Mouse (Mus musculus): ENCODE data around the gene Cog2. TPM values are rescaled to one million over a fixed set of nuclear protein-coding genes. Genes with fewer than 3 reads are reported as not detected.

Cog2 gene
- total RNA-seq, 1 experiment = 31.4 TPM

DNA sequence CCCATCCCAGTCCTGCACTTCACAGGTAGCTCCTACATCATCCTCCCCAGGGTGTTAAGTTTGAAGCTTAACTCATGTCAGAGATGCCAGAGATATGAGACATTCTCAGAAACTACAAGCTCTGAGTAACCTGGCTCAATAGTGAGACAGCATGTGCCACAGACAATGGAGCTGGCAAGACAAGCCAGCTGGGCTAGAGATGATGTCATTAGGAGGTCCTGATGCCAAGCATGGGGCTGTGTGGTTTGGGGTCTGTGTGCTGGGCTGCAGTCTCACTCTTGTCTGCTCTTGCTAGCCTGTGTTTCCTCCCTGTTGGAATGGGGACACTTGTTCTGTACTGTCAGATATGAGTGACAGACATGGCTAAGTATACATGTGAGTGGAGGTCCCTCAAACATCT lies 14.9 kb upstream of the Cog2 start:
- Histone ChIP-seq H3K36me3 (ENCODE audit: control insufficient read depth, insufficient read depth, low read length, poor library complexity, severe bottlenecking) (no peaks in the 10 kb centered on the region), H3K9ac (ENCODE audit: insufficient read depth, low read depth, low read length, poor library complexity, severe bottlenecking) (no peak overlapping the region), H3K27ac (ENCODE audit: insufficient read depth, low read depth, low read length, poor library complexity, severe bottlenecking) (no peak overlapping the region), H3K9me3 (ENCODE audit: control insufficient read depth, insufficient read depth, low read depth, low read length) (no peaks in the 10 kb centered on the region), H3K4me1 (ENCODE audit: control insufficient read depth in 2 of 2, insufficient read depth in 2 of 2, low read length in 2 of 2, poor library complexity in 1 of 2) (no peaks in the 10 kb centered on the region), H3K4me3 (ENCODE audit: insufficient read depth in 1 of 2, low read depth in 1 of 2, low read length in 2 of 2, poor library complexity in 1 of 2, severe bottlenecking in 1 of 2) (no peak overlapping the region)
- DNase-seq (ENCODE audit: low read depth, low spot score) = no peak
- in situ Hi-C loops (cut with MboI; ENCODE audit: low sequenced_read_pairs in 2 of 2, unreplicated experiment in 2 of 2) = no loop called here
- no peak for TF ChIP-seq HCFC1 (IDR thresholded peaks at IDR 0.05; ENCODE audit: borderline replicate concordance, insufficient read depth, low read length)
- TF ChIP-seq ZC3H11A (IDR thresholded peaks at IDR 0.05; ENCODE audit: borderline replicate concordance, low read depth, low read length) = no peak
- no peak for TF ChIP-seq ZNF384 (IDR thresholded peaks at IDR 0.05; ENCODE audit: low read depth, low read length)
- TF ChIP-seq MAFK (IDR thresholded peaks at IDR 0.05; ENCODE audit: insufficient read depth, low read depth, low read length) = no peak
- no peak for TF ChIP-seq CHD2 (IDR thresholded peaks at IDR 0.05; ENCODE audit: low read depth, low read length)

GRCm38 (mm10) chr8:124507572-124508320 lies 12.8 kb upstream of the Cog2 start:
- Histone ChIP-seq H3K9ac (ENCODE audit: insufficient read depth, low read depth, low read length, poor library complexity, severe bottlenecking) (no peak overlapping the region), H3K4me3 (ENCODE audit: insufficient read depth in 1 of 2, low read depth in 1 of 2, low read length in 2 of 2, poor library complexity in 1 of 2, severe bottlenecking in 1 of 2) (no peak overlapping the region), H3K27ac (ENCODE audit: insufficient read depth, low read depth, low read length, poor library complexity, severe bottlenecking) (no peak overlapping the region), H3K9me3 (ENCODE audit: control insufficient read depth, insufficient read depth, low read depth, low read length) (no peaks in the 10 kb centered on the region), H3K4me1 (ENCODE audit: control insufficient read depth in 2 of 2, insufficient read depth in 2 of 2, low read length in 2 of 2, poor library complexity in 1 of 2) (no peaks in the 10 kb centered on the region), H3K36me3 (ENCODE audit: control insufficient read depth, insufficient read depth, low read length, poor library complexity, severe bottlenecking) (no peaks in the 10 kb centered on the region)
- TF ChIP-seq CHD2 (IDR thresholded peaks at IDR 0.05; ENCODE audit: low read depth, low read length) = no peak
- TF ChIP-seq ZC3H11A (IDR thresholded peaks at IDR 0.05; ENCODE audit: borderline replicate concordance, low read depth, low read length) = no peak
- no peak for TF ChIP-seq MAFK (IDR thresholded peaks at IDR 0.05; ENCODE audit: insufficient read depth, low read depth, low read length)
- TF ChIP-seq ZNF384 (IDR thresholded peaks at IDR 0.05; ENCODE audit: low read depth, low read length) = no peak
- TF ChIP-seq HCFC1 (IDR thresholded peaks at IDR 0.05; ENCODE audit: borderline replicate concordance, insufficient read depth, low read length) = no peak
- in situ Hi-C loops (cut with MboI; ENCODE audit: low sequenced_read_pairs in 2 of 2, unreplicated experiment in 2 of 2) = no loop called here
- DNase-seq (ENCODE audit: low read depth, low spot score) = no peak

- Histone ChIP-seq H3K9me3 (ENCODE audit: control insufficient read depth, insufficient read depth, low read depth, low read length) (no peaks in the 10 kb centered on the region), H3K4me3 (ENCODE audit: insufficient read depth in 1 of 2, low read depth in 1 of 2, low read length in 2 of 2, poor library complexity in 1 of 2, severe bottlenecking in 1 of 2) (no peak overlapping the region), H3K4me1 (ENCODE audit: control insufficient read depth in 2 of 2, insufficient read depth in 2 of 2, low read length in 2 of 2, poor library complexity in 1 of 2) (no peaks in the 10 kb centered on the region), H3K36me3 (ENCODE audit: control insufficient read depth, insufficient read depth, low read length, poor library complexity, severe bottlenecking) (no peaks in the 10 kb centered on the region), H3K27ac (ENCODE audit: insufficient read depth, low read depth, low read length, poor library complexity, severe bottlenecking) (no peak overlapping the region), H3K9ac (ENCODE audit: insufficient read depth, low read depth, low read length, poor library complexity, severe bottlenecking) (no peak overlapping the region)
- in situ Hi-C loops (cut with MboI; ENCODE audit: low sequenced_read_pairs in 2 of 2, unreplicated experiment in 2 of 2) = no loop called here
- TF ChIP-seq HCFC1 (IDR thresholded peaks at IDR 0.05; ENCODE audit: borderline replicate concordance, insufficient read depth, low read length) (no peak), ZNF384 (IDR thresholded peaks at IDR 0.05; ENCODE audit: low read depth, low read length) (no peak), CHD2 (IDR thresholded peaks at IDR 0.05; ENCODE audit: low read depth, low read length) (no peak), ZC3H11A (IDR thresholded peaks at IDR 0.05; ENCODE audit: borderline replicate concordance, low read depth, low read length) (no peak), MAFK (IDR thresholded peaks at IDR 0.05; ENCODE audit: insufficient read depth, low read depth, low read length) (no peak)
- no peak for DNase-seq (ENCODE audit: low read depth, low spot score)
Measured at GRCm38 (mm10) chr8:124508321-124508695, 12.3 kb upstream of the Cog2 start.

- no peak for DNase-seq (ENCODE audit: low read depth, low spot score)
- no peak for TF ChIP-seq ZC3H11A (IDR thresholded peaks at IDR 0.05; ENCODE audit: borderline replicate concordance, low read depth, low read length)
- TF ChIP-seq CHD2 (IDR thresholded peaks at IDR 0.05; ENCODE audit: low read depth, low read length) = no peak
- TF ChIP-seq HCFC1 (IDR thresholded peaks at IDR 0.05; ENCODE audit: borderline replicate concordance, insufficient read depth, low read length) = no peak
- no peak for TF ChIP-seq MAFK (IDR thresholded peaks at IDR 0.05; ENCODE audit: insufficient read depth, low read depth, low read length)
- no peak for TF ChIP-seq ZNF384 (IDR thresholded peaks at IDR 0.05; ENCODE audit: low read depth, low read length)
- no peak overlapping the region for H3K4me3 ChIP-seq (ENCODE audit: insufficient read depth in 1 of 2, low read depth in 1 of 2, low read length in 2 of 2, poor library complexity in 1 of 2, severe bottlenecking in 1 of 2)
- in situ Hi-C loops (cut with MboI; ENCODE audit: low sequenced_read_pairs in 2 of 2, unreplicated experiment in 2 of 2) = no loop called here
- no peak overlapping the region for H3K9ac ChIP-seq (ENCODE audit: insufficient read depth, low read depth, low read length, poor library complexity, severe bottlenecking)
- H3K4me1 ChIP-seq (ENCODE audit: control insufficient read depth in 2 of 2, insufficient read depth in 2 of 2, low read length in 2 of 2, poor library complexity in 1 of 2) = no peaks in the 10 kb centered on the region
- no peaks in the 10 kb centered on the region for H3K9me3 ChIP-seq (ENCODE audit: control insufficient read depth, insufficient read depth, low read depth, low read length)
- H3K27ac ChIP-seq (ENCODE audit: insufficient read depth, low read depth, low read length, poor library complexity, severe bottlenecking) = no peak overlapping the region
- no peaks in the 10 kb centered on the region for H3K36me3 ChIP-seq (ENCODE audit: control insufficient read depth, insufficient read depth, low read length, poor library complexity, severe bottlenecking)
Measured at GRCm38 (mm10) chr8:124509156-124509555, 11.4 kb upstream of the Cog2 start.

Data from ES-E14 (cell line).